Mouse (Mus musculus): ENCODE data around the gene Nol4l.

The Nol4l gene

DNA sequence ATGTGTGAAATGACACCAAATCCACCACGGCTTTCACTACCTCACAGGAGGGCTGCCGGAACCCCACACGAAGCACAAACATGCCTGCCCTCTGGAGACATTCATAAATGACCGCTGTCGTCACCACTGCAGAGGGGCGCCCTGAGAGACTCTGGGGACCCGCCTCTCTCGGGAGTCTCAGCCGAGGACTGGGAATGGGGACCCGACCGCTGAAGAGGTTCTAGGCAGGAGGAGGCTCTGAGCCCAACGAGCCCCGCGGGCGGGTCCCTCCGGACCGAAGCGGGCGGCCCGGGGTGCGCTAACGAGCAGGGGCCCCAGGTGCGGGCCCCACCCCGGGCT, 37.6 kb downstream of the Nol4l start:
- in situ Hi-C loops (cut with MboI; ENCODE audit: unreplicated experiment in 2 of 2): loop anchor here in 1 of 2 experiments (25.0 kb wide), 1 partner anchor 445 kb away; the partner anchor contains the start of gene Bpifb4

GRCm38 (mm10) chr2:153491512-153492178, 38.1 kb downstream of the Nol4l start:
- in situ Hi-C loops (cut with MboI; ENCODE audit: unreplicated experiment in 2 of 2): loop anchor here in 1 of 2 experiments (25.0 kb wide), 1 partner anchor 446 kb away; the partner anchor contains the start of gene Bpifb4

DNA sequence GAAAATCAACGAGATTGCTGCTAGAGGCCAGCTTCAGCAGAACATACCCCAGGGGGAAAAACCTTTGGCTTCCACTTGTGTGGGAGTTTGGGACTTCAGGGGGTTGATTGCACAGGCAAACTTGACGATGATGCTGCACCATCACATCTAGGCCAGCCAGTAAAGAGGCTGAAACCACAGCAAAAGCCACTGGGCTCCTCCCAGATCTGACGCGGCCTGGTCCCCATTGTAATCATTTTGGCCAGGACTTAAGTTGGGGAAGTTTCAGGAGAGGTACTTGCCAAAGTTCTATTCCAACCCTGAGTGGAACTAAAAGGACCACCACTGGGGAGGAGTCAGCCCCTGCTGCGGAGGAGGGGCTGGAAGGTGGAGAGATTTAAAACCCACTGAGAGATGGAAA, 38.8 kb downstream of the Nol4l start:
- in situ Hi-C loops (cut with MboI; ENCODE audit: unreplicated experiment in 2 of 2): loop anchor here in 1 of 2 experiments (25.0 kb wide), 1 partner anchor 446 kb away; the partner anchor contains the start of gene Bpifb4

GRCm38 (mm10) chr2:153490116-153490515, 39.7 kb downstream of the Nol4l start:
- in situ Hi-C loops (cut with MboI; ENCODE audit: unreplicated experiment in 2 of 2): loop anchor here in 1 of 2 experiments (25.0 kb wide), 1 partner anchor 447 kb away; the partner anchor contains the start of gene Bpifb4

DNA sequence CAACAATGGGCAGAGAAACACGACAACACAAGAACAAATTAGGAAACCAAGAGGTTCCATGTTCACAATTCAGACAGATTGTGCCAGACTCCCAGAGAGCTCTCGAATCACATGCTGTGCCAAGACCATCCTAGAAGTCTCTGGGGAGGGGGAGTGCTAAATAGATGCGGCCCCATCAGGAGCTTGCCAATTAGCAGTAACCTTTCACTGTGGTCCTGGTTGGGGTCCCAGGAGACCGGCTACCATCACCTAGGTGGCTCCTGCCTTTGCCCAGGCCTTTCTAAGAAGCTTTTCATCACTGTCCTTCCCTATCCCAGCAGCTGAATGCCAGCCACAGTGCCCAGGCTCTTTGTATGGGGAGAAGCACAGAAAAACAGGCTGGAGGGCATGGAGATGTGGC, 45.7 kb downstream of the Nol4l start:
- in situ Hi-C loops (cut with MboI; ENCODE audit: unreplicated experiment in 2 of 2): loop anchor here (5.0 to 25.0 kb wide), 4 partner anchors 48 to 453 kb away; partner anchors contain the start of gene Bpifb4 (in 1 of the 2)

DNA sequence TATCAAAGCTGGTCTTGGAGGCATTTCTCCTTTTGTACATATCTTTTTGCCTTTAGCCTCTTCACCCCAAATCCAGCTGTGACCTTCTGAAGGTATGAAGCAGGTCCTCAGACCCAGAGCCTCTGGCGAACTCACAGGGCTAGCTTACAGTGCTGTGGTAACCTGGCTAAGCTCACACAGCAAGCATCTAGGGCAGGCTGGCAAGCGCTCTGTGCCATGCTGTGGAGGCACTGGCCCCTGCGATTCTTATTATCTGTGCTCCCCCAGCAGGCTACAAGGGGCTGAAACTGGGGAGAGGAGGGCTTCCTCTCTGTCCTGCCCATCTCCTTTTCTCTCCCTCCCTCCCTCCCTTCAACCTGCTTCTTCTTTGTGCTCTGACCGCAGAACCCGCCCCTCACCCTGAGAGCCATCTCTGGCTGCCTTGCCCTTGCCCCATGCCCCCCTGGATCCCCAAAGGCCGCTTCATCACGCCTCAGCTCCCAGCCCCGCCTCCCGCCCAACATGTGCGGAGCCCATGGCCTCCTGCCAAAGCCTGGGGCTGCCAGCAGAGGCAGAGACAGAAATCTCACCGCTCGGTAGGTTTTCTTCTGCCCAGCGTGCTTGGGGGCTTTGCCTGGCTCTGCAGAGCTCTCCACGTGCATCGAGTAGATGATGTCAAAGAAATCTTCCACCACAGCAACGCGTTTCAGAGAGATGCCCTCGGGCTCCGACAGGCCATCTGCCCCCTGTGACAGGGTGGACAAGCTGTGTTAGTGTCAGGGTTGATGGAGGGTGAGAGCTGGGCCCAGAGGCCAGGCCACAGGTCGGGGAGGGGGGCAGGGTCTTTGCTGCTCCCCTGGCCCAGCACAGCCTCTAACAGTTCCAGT, 46.4 kb downstream of the Nol4l start:
- in situ Hi-C loops (cut with MboI; ENCODE audit: unreplicated experiment in 2 of 2): loop anchor here (5.0 to 25.0 kb wide), 4 partner anchors 49 to 454 kb away; partner anchors contain the start of gene Bpifb4 (in 1 of the 2)

- in situ Hi-C loops (cut with MboI; ENCODE audit: unreplicated experiment in 2 of 2): loop anchor here (5.0 to 25.0 kb wide), 4 partner anchors 51 to 456 kb away; partner anchors contain the start of gene Bpifb4 (in 1 of the 2)
Observed at GRCm38 (mm10) chr2:153481861-153482120, 48.0 kb downstream of the Nol4l start.

GRCm38 (mm10) chr2:153481108-153481860, 48.5 kb downstream of the Nol4l start:
- in situ Hi-C loops (cut with MboI; ENCODE audit: unreplicated experiment in 2 of 2): loop anchor here (5.0 to 25.0 kb wide), 4 partner anchors 51 to 456 kb away; partner anchors contain the start of gene Bpifb4 (in 1 of the 2)

GRCm38 (mm10) chr2:153479486-153479885, 50.3 kb downstream of the Nol4l start:
- in situ Hi-C loops (cut with MboI; ENCODE audit: unreplicated experiment in 2 of 2): loop anchor here (10.0 to 25.0 kb wide), 2 partner anchors 215 to 458 kb away; partner anchors contain the start of genes Bpifb4 (in 1 of the 2) and Dnmt3c (in 1 of the 2)

DNA sequence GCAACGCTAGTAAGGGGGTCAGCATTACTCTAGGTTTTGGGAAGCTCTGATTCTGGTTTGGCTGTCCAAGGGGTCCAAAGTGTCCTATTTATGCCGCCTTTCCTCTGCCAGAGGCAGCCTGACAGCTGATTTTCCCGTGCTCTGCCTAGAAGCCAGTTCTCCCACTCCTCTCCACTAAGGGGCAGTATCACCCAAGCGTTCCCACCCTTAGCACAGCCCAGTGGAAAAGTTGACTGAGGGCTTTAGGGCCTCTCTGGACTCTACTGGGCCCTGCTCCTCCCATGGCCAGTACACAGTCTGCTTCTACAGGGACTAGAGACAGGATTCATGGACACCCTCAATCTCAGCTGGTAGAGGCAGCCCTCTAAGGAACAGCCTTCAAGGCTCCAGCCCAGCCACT, 51.2 kb downstream of the Nol4l start:
- in situ Hi-C loops (cut with MboI; ENCODE audit: unreplicated experiment in 2 of 2): loop anchor here (10.0 to 25.0 kb wide), 2 partner anchors 216 to 459 kb away; partner anchors contain the start of genes Bpifb4 (in 1 of the 2) and Dnmt3c (in 1 of the 2)

GRCm38 (mm10) chr2:153475114-153476112, 54.4 kb downstream of the Nol4l start:
- in situ Hi-C loops (cut with MboI; ENCODE audit: unreplicated experiment in 2 of 2): loop anchor here (10.0 to 25.0 kb wide), 2 partner anchors 219 to 462 kb away; partner anchors contain the start of genes Bpifb4 (in 1 of the 2) and Dnmt3c (in 1 of the 2)

- in situ Hi-C loops (cut with MboI; ENCODE audit: unreplicated experiment in 2 of 2): loop anchor here in 1 of 2 experiments (10.0 kb wide), 1 partner anchor 224 kb away; the partner anchor contains the start of gene Dnmt3c
Observed at GRCm38 (mm10) chr2:153470983-153471382, 58.8 kb downstream of the Nol4l start.

DNA sequence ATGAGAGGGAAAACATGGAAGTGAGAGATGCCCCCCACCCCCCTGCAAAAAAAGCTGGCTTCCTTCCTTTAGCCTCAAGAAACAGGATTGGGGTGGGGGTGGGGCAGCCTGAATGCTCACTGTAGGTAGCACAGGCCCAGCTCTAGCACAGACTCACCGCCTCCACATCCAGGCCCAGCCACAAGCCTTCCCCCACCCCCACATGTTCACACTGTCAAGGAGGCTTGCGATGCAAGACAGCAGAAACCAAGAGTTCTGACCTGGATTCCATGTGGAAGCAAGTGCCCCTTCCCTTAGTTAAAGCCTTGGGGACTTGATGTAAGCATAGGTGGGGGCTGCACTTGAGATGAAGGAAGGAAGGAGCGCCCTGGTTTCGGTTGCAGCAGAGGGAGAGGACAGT, 60.0 kb downstream of the Nol4l start:
- in situ Hi-C loops (cut with MboI; ENCODE audit: unreplicated experiment in 2 of 2): loop anchor here in 1 of 2 experiments (10.0 kb wide), 1 partner anchor 225 kb away; the partner anchor contains the start of gene Dnmt3c

DNA sequence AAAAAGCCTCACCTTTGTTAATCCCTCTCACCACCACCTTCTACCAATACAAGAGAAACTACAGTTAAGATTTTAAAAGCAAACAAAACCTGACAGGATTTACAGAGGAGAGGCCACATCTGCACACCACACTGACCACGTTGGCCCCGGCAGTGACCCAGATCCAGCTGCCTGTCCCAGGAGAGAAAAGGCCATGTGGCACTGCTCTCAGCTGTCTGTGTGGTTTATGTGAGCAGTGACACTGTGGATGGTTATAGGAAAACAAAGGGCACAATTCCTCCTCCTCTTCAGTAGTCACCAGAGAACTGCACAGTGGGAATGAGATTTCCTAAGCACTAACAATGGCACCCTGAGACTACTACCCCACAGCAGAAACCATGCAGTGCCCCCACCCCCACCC, 60.5 kb downstream of the Nol4l start:
- in situ Hi-C loops (cut with MboI; ENCODE audit: unreplicated experiment in 2 of 2): no loop called here

DNA sequence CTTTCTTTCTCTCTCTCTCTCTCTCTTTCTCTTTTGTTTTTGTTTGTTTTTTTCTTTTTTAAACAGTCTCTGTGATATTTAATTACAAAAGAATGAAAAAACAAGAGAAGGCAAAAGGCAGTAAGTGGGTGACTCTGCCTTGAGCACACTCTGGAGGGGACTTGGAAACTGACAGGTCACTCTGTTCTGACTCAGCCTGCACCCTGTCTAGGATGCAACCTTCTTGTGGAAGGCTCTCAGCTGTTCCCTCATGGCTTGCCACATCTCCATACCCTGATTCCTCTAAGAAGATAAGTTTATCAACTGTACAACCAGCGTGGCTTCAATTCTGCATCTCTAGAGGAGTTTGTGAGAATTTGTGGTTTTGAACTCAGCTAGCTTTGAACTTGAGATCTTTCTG, 62.4 kb downstream of the Nol4l start:
- in situ Hi-C loops (cut with MboI; ENCODE audit: unreplicated experiment in 2 of 2): no loop called here

DNA sequence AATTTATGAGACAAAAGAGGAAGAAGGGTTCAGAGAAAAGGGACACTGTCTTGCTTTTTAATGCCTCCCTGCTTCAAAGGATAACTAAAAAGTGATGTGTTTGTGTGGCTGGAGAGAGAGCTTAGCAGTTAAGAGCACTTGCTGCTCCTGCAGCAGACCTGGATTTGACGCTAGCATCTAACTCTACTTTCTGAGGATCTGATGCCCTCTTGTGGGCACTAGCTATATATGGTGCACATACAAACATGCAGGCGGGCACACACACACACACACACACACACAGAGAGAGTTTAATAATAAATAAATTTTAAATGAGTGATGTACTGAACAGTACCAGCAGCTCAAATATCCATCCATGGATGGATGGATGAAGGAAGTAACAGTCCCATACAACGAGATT, 66.5 kb downstream of the Nol4l start:
- in situ Hi-C loops (cut with MboI; ENCODE audit: unreplicated experiment in 2 of 2): no loop called here

DNA sequence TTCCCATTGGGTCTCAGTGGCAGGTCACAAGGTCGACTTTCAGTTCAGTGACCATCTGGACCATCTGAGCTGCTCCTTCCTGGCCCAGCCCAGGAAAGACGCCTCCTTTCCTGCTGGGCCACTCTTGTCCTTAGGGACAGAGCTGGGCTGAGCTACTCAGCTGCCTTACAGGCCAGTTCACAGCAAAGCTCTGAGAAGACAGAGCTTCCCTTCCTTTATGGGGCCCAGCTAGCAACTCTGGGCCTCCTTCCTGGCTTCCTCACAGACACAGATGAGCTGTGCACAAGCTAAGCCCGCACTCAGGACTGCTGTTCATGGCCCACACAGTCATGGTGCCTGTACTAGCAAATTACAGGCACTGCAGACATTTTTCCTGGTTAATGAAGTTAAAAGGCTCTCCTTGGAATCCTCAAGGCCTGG, 71.7 kb downstream of the Nol4l start:
- in situ Hi-C loops (cut with MboI; ENCODE audit: unreplicated experiment in 2 of 2): no loop called here

GRCm38 (mm10) chr2:153457467-153457866, 72.3 kb downstream of the Nol4l start:
- in situ Hi-C loops (cut with MboI; ENCODE audit: unreplicated experiment in 2 of 2): no loop called here
